Mouse (Mus musculus) urinary bladder, postnatal 25 days (tissue): ENCODE measurements around the gene Apba1.
A peak's percentile ranks its signal among the peaks of the same experiment; 100 is the strongest.

ENCODE experiments used
- DNase-seq: peaks from one replicate; pipeline ENCODE4 v3.0.0; 2022; ENCODE audit warnings: low spot score

Apba1 gene

DNA sequence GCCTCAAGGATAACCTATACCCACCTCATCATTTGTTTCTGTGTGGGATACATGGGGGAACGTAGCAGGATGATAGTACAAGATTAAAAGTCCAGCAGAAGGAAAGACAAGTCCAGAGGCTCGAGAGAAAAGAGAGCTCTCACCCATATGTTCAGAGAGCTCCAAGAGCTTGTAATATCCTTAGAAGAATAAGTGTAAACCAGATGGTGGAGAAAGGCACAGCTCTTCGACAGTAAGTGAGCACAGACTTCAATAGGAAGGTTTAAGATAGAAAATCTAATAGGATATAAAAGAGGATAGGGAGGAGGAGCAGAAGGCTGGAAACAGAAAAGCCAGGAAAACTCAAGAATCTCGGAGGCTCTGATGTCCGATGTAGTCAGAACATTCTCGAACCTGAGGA, 115.8 kb downstream of the Apba1 start:
- no peak for DNase-seq

DNA sequence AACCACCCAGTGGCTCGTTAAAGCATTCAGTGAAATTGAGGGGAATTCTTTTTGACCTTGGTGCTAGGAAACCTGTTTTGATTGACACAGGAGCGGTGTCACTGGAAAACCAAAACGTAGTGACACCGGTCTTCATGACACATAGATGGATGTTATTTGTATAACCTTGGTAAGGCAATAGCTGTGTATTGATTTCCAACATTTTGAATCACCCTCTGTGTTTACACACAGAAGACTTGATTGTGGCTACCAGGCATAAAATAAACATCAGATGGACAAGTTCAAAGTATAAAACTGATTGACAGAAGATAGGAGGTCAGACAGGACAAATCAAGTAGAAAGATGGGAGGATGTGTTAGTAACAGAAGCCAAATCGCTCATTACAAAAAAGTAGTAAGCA, 117.1 kb downstream of the Apba1 start:
- DNase-seq, result no peak

DNA sequence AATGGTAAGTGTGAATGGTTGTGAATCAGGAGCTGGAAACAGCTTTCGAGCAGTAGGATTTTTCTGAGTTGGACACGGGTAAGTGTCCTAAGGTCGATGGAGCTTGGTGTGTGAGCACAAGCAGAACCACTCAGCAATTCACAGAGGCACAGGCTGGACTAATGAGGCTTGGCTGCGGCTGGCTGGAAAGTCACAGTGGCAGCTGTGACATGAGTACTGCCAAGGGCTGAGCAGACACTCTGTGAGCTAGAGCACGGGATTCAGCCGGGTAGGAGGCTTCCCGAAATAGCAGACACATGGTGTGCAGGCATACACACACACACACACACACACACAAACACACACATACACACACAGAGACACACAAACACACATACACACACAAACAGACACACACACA, 121.2 kb downstream of the Apba1 start:
- DNase-seq, result no peak

DNA sequence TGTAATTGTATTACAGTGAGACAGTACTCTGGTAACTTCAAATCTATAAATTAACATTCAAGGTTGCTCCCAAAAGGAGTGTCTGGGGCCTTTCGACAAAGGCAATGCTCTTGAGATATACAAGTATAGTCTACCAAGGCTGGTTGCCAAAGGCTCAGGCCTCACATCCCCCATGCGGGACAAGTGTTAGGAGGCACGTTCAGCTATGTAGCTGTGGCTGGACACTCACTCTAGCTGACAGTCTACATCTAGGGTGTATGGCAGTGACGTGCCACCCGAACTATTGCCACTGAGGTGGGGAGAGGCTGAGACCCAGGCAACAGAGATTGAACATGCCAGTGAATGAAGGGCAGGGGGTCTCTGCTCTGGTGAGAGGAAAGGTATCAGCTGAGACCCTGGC, 127.5 kb downstream of the Apba1 start:
- DNase-seq, result no peak

DNA sequence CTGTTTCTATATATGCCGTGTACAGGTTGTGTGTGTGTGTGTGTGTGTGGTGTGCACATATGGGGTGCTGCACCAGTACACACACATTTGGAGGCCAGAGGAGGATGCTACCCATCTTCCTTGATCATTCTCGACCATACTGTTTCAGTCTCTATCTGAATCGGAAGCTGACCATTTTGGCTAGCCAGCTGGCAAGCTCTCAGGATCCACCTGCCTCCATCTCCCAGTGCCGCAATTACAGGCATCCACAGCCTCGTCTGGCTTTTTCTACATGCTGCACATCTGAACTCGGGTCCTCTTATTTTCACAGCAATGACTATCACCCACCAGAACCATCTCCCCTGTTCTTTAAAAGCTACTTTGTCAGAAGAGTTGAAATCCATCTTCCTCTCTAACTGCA, 132.7 kb downstream of the Apba1 start:
- no peak for DNase-seq

DNA sequence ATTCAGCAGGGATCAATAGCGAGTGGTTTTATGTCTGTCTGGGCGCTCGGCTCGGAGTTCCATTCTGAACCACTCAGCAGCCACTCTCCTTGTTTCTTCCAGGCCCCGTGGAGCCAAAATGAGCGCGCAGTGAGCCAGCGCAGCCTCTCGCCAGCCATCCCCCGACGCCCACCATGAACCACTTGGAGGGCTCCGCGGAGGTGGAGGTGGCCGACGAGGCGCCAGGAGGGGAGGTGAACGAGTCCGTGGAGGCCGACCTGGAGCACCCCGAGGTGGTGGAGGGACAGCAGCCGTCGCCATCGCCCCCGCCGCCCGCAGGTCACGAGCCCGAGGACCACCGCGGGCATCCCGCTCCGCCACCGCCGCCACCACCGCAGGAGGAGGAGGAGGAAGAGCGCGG, 133.9 kb downstream of the Apba1 start:
- DNase-seq, result no peak

DNA sequence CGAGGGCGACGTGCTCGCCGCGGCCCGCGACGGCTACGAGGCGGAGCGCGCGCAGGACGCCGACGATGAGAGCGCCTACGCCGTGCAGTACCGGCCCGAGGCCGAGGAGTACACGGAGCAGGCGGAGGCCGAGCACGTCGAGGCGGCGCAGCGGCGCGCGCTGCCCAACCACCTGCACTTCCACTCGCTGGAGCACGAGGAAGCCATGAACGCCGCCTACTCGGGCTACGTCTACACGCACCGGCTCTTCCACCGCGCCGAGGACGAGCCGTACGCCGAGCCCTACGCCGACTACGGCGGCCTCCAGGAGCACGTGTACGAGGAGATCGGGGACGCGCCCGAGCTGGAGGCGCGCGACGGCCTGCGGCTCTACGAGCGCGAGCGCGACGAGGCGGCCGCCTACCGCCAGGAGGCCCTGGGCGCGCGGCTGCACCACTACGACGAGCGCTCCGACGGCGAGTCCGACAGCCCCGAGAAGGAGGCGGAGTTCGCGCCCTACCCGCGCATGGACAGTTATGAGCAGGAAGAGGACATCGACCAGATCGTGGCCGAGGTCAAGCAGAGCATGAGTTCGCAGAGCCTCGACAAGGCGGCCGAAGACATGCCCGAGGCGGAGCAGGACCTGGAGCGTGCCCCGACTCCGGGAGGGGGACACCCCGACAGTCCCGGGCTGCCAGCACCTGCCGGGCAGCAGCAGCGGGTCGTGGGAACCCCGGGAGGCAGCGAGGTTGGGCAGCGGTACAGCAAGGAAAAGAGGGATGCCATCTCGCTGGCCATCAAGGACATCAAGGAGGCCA, 134.6 kb downstream of the Apba1 start:
- peak; percentile 40 for DNase-seq

DNA sequence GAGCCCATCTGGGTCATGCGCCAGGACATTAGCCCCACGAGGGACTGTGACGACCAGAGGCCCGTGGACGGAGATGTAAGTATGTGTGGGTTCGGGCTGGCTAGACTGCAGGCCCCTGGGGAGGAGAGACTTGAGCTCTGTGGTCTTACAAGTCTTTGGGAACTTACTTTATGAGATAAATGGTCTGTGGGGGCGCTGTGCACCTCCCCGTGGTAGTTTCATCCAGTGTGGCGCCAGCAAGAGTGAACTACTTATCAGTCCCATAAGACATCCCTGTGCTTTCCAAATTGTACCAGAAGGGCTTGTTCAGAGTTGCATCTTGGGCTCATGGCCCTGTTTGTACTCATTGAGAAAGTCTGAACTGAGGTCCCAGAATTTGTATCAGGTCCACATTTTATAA, 135.3 kb downstream of the Apba1 start:
- DNase-seq, result no peak

DNA sequence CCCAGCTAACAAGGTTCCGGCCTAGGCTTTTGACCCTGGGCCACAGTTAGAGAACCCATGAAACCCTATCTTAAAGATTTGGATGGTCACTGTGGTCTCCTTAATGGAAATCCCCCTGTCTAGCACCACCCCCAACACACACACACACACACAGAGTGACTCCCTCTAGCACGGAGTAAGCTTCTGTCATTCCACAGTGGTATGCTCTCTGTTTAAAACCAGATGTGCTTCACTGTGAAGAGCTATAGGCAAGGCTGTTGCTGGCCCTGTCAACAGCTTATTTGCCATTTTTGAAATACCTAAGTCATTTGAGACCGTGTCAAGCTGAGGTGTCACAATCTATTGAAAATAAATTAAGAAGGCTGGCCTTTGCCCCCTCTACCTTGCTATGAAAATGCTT, 136.1 kb downstream of the Apba1 start:
- no peak for DNase-seq

DNA sequence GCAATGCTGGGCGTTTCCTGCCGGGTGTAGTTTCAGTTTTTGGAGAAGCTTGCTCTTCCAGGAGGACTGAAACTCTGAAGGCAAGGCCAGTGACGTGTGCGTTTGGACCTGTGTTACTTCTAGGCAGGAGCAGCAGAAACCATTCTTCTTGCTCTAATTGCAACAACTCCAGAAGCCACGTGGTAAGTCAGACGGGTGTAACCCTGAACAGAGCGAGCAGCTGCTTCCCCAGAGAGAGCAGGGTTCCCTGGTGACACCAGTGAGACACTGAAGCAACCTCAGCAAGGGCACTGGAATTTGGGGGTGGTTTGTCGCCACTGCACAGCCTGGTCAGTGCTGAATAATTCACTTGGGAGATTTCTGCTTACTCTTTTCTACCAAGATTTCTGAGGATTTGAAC, 138.2 kb downstream of the Apba1 start:
- no peak for DNase-seq

DNA sequence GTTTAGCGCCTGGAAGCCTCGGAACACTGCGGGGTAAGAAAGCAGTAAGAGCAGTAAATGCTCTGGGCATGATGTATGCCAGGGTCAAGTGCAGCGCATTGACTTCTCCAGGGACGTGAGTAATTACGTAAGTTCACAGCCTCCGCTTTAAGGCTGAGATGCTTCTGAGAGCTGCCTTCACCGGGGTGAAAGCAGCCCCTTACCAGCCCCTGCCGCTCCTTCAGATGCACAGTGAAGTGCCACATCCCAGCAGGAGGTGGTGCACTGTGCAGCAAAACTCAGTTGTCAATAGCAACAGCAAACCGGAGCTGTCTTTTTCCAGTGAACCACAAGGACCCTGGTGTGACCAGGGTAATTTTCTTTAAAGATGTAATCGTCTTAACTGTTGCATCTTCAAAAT, 139.8 kb downstream of the Apba1 start:
- DNase-seq, result no peak

DNA sequence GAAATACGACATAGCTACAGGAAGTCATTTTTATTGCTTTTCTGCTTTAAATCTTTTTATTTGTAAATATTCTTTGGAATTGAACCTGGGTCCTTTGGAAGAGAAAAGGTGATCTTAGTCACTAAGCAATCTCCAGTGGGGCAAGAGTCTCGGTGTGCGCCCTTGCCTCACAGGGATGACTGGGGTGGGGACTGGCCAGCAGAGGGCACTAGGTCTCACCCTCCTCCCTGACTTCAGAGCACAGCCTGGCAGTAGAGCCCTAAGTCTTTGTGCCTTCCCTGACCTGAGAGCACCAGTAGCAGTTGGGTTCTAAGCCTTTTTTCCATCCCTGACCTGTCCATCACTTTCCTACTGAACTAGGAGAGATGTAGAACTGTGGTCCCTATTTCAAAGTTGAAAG, 142.5 kb downstream of the Apba1 start:
- DNase-seq, result peak; percentile 43

DNA sequence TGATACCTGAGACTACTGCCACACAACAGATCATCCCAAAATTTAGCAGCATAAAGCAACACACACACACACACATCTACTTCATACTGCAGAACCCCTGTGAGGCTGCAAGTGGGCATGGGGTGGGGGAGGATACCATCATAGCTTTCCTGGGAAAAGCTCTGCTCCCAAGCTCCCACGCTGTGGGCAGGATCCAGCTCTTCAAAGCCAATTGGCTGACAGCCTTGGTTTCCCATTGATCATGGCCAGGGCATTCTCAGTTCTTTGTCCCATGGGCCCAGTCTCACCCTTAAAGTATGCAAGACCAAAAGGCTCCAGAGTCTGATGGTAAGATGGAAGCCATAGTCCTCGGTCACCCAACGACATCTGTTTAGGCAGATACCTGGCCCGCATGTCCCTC, 143.1 kb downstream of the Apba1 start:
- no peak for DNase-seq

DNA sequence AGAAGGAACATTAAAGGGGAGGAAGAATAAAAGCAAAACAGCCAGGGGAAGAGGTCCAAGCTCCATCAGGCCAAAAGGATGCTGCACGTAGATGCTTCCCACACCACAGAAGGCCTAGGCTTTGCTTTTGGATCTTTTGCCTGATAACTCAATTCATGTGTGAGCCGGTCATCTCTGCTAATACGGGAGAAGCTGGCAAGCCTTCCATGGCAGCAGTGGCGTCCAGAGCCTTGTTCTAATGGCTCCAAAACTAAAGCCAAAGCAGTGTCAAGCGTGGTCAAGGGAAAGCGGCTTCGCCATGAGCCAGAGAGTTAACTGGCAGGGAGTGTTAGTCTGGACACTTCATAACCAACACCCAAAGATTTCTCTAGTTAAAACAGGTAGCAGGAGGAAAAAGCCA, 144.4 kb downstream of the Apba1 start:
- DNase-seq, result no peak

DNA sequence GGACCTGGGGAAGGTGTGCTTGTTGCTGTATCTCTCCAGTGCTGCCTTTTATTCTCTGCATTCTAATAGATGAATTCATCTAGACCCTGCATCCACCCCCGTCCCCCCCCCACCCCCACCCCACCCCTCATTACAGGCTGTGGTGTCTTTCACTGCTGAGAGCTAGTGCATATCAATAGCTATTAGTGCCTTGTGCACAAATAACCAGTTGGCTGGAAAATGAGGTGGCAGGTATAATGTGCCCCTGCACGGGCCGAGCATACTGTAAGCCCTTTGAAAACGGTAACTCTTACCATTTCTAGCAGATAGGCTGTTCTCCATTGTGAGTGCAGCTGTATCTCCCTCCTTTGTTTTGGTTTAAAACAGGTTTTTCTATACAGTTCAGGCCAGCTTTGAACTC, 146.2 kb downstream of the Apba1 start:
- DNase-seq, result no peak

DNA sequence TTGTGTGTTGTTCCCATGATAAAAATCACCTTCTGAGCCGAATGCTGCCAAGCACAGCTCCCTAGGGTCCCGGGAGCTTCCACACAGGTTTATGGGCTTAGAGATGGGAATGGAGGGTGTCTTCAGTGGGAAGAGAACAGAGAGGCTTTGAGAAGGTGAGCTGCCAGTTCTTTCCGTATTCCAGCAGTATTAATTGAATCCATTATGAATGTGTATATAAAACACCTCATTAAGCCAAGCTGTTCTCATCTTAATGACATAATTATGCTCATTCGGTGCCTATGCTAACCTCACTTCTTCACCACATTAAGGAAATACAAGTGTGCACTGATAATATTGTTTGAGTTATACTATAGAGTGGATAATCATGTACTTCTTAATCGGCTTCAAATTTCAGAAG, 147.1 kb downstream of the Apba1 start:
- no peak for DNase-seq

DNA sequence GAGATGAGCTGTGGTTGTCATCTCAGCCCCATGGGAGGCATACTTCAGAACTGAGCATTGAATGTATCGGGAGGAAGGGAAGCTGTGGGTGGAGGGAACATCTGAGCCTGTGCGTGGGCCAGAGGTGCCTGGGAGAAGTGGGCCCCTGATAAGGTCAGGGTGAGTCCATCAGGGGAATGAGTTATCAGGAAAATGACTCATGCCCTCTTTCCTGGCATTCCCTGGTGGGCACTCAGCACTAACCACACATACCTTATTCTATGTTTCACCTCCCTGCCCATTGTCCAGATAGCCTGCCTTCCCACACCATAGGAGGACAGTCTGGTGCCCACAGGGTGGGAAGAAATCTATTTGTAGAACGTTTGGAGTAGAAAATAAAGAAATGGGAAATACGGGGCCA, 151.7 kb downstream of the Apba1 start:
- DNase-seq, result no peak

DNA sequence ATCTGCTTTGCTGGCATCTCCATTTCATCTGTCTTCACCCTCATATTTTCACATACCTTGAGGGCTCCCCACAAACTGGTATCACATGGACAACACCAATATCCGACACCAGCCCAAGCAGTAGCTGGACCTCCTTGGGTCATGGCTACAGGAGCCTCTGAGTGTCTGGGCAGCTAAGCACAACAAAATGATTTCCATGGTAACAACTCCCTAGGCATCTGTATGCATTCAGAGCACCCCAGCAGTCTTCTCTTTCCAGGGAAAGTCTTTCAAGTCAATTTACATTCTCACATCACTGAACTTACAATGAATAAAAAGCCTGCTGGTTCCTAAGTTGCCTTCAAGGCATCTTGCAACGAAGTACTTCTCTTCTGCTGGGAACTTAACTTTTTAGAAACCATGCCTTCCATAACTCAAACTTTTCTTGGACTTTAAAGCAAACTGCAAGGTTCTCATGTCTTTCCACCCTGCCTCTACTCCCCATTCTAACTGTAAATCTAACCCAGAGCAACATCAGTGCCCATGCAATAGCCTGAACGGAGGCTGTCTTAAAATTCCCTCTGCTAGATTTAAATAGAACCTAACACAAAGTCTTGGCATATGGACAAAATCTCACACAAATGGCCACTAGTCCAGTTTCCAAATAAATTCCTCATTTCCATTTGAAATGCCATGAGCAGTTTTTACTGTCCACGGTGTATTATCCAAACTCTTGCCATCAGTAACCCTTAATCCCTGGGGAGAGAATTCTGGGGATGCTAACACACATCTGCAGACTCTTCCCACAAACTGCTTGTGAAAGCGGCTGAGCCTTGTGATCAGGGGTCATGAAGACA, 160.9 kb downstream of the Apba1 start:
- no peak for DNase-seq

DNA sequence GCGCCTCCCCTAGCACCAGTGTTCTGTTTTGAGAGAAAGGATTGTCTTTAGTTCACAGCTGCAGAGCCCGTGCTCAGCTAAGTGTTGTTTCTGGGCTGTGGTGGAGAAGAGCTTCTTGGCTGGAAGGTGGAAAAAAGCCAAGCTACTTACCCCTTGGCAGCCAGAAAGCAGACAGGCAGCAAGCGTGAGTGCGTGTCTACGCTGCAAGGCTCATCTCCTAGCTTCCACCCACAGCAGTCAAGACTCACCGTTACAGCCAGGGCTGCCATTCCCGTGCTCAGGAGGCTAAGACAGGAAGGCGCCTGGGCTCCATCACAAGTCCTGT, 161.5 kb downstream of the Apba1 start:
- no peak for DNase-seq

DNA sequence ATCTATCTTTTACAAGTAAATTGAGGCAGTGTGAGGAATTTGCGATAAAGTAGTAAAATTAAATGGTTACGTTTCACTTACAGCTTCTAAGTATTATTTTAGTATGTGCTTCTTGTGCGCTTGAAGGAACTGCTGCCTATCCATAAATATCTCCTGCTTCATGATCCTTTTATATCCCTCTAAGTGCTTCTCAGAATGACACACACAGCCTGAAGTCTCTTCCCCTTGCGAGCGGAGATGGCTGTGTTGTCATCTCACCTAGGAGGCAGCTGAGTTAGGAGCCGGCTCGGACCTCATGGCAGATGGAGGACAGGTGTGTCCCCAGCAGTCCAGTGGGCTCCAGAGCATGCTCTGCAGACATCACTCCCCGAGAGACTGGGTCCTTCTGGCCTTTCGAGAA, 163.9 kb downstream of the Apba1 start:
- no peak for DNase-seq

DNA sequence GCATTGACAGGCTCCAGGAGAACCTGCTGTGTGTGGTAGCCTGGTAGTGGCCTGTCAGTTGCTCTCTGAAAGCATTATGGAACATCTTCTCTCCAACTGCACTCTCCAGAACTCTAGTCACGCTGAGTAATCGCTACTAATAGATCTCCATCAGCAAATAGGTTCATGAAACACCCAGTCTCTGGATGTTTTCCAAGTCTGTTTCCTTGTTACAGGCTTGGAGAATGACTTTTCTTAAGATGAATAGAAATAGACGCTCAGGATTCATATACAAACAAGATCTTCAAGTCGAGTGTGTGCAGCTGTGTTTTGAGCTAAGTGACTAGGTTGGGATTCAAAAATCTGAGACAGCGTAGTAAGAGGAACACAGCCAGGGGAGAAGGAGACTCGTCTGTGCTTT, 165.4 kb downstream of the Apba1 start:
- DNase-seq, result no peak

DNA sequence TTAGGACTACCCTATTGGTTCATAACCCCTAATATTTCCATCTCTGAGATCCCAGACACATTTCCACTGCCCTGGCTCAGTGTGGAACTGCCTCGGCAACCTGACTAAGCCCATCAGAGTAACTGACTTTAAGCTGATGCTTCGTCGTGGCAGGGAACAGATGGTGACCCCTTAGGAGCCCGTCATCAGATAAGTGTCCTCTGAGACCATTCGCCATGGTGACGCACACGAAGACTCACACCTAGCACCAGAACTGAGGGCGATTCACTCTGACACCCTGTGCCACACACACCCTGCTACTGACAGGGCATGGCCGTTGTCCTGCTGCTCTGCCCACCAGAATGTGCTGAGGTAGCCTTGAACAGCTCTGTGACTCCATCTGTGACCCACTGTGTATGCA, 166.1 kb downstream of the Apba1 start:
- no peak for DNase-seq

DNA sequence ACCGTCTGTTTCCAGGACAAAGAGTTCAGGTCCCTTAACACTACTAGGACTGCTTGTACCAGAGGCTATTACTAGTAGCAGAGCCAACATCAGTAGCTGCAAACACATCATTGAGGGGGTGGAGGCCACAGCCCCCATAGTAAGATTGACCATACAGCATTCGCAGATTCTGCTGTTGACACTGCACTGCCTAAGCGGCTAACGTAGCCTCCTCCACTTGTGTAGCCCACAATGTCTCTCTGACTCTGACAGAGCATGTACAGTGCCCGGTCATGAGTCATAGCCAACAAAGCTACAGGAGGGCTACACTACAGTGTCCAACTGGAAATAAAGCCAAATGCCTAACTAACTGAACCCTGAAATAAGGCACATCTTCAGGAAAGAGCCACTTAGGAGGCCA, 166.9 kb downstream of the Apba1 start:
- no peak for DNase-seq

DNA sequence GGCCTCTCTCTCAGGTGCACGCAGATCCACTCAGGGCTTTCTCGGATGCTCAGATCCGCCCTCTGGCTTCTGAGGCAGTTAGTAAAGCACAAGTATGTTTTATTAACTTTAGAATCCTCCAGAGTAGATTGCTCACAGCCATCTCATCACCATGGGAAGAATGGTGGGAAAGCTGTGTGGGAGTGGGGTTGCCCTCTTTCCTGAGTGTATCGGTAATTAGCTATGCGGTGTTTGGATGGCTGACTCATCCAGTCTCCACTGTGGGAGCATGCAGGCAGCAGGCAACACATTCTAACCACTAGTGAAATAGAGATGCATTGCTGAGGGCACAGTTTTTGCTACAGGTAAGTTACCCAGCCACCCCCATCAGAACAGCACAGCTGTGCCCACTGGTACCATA, 172.1 kb downstream of the Apba1 start:
- no peak for DNase-seq
